Mouse (Mus musculus) liver, embryonic 13.5 days (tissue): ENCODE results near the gene Fbxw8. TPM values are rescaled to one million over a fixed set of nuclear protein-coding genes. Genes with fewer than 3 reads are reported as not detected.

Experiments used
- polyA plus RNA-seq: library from polyadenylated mRNA; unstranded; fragments of >200 nt; fragmentation: Nextera tagmentation; extraction: Ambion mirVana; gene quantifications from 2 replicates; pipeline ENCODE4 v1.2.1, GENCODE M21; 2015

Fbxw8 gene
- polyA plus RNA-seq, 1 experiment from 2014 or later: 10.0 TPM

Other genes with a start within 250 kb of the Fbxw8 start
- 16.9 and 19.6 TPM in 2 replicates for gene Fbxo21, start 178.7 kb downstream of the Fbxw8 start, polyA plus RNA-seq
- 1.5 and 1.8 TPM in 2 replicates for gene Tesc, start 127.7 kb downstream of the Fbxw8 start, polyA plus RNA-seq
- 0.01 TPM in 1 of 2 replicates, not detected in the other for gene Hrk, start 9.2 kb upstream of the Fbxw8 start, polyA plus RNA-seq
- 0.29 and 0.41 TPM in 2 replicates for gene Rnft2, start 89.7 kb upstream of the Fbxw8 start, polyA plus RNA-seq
- gene 2410131K14Rik, start 89.8 kb upstream of the Fbxw8 start, polyA plus RNA-seq: 1.6 and 1.8 TPM in 2 replicates